Mouse (Mus musculus) embryonic facial prominence, embryonic 10.5 days (tissue): ENCODE data around the gene Gm3327. TPM values are rescaled to one million over a fixed set of nuclear protein-coding genes. Genes with fewer than 3 reads are reported as not detected.
"Not testable (repeated sequence)": the region's sequence is repeated elsewhere in the genome, so short reads cannot be mapped to it uniquely, and the experiment has no call there.

Experiments used
- DNase-seq: peaks from one replicate; pipeline ENCODE4 v3.0.0-alpha.2; 2017; ENCODE audit warnings: low spot score
- H3K27ac ChIP-seq: fragments of 300-500 bp; sonication (generic); replicated peaks from 2 replicates; pipeline ENCODE4 v1.5.1; 2016; ENCODE audit warnings: mild to moderate bottlenecking
- H3K27me3 ChIP-seq: fragments of 300-500 bp; sonication (generic); replicated peaks from 2 replicates; pipeline ENCODE4 v1.6.1; 2016; ENCODE audit warnings: low read depth, mild to moderate bottlenecking; ENCODE audit not compliant: poor library complexity, severe bottlenecking
- H3K36me3 ChIP-seq: fragments of 300-500 bp; sonication (generic); replicated peaks from 2 replicates; pipeline ENCODE4 v1.6.1; 2016; ENCODE audit warnings: mild to moderate bottlenecking, moderate library complexity
- H3K4me1 ChIP-seq: fragments of 300-500 bp; sonication (generic); 2 replicates; pipeline ENCODE4 v1.6.1; 2016
- H3K4me3 ChIP-seq: fragments of 300-500 bp; sonication (generic); 2 replicates; pipeline ENCODE4 v1.5.1; 2016; ENCODE audit warnings: mild to moderate bottlenecking, moderate library complexity
- H3K9me3 ChIP-seq: fragments of 300-500 bp; sonication (generic); 2 replicates; pipeline ENCODE4 v1.6.1; 2016; ENCODE audit warnings: mild to moderate bottlenecking
- WGBS: fragments of 180-500 bp; shearing (Covaris S2); methylation state at CpG from one replicate; pipeline ENCODE4 v1.1.7; 2016; 5-methylcytosine and 5-hydroxymethylcytosine counted together
- polyA plus RNA-seq: library from polyadenylated mRNA; unstranded; fragments of >200 nt; fragmentation: Nextera tagmentation; extraction: Ambion mirVana; gene quantifications from 2 replicates; pipeline ENCODE4 v1.2.1, GENCODE M21; 2016

Gene Gm3327
- not detected in 2 replicates for polyA plus RNA-seq

DNA sequence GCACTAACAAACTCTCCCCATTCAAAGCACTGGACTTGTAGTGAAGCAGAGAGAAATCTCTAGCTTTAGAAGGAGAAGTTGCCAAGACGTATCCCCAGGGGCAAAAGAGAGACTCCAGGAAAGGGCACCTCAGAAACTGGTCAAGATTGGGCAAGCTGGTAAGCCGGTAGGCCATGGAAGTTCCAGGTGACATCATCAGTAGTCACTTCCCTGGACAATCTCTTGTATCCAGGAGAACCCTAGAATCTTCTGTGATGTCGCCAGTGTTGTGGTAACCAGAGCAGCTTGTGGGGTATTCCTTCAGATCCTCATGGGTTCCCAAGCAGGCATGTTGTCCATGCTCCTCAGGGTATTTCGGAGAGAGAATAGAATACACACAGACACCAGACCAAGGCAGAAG, at the start of gene Gm3327:
TSS of gene Gm3327 (plus strand) at position 301 of the 400 bp plus-strand sequence.
- not testable (repeated sequence) for DNase-seq, H3K4me1 ChIP-seq, H3K27me3 ChIP-seq, H3K4me3 ChIP-seq, H3K27ac ChIP-seq, H3K9me3 ChIP-seq, H3K36me3 ChIP-seq
- 84% methylated on average over 4 of the region's 4 CpGs for WGBS

- H3K4me3 ChIP-seq, H3K36me3 ChIP-seq, DNase-seq, H3K27ac ChIP-seq, H3K27me3 ChIP-seq, H3K4me1 ChIP-seq, H3K9me3 ChIP-seq: not testable (repeated sequence)
- 79% methylated on average over 5 of the region's 5 CpGs for WGBS
Observed at GRCm38 (mm10) chr14:44077785-44078341, 45.8 kb upstream of the Gm3327 start.

GRCm38 (mm10) chr14:44086588-44086987, 37.1 kb upstream of the Gm3327 start:
- not testable (repeated sequence) for H3K4me1 ChIP-seq, H3K4me3 ChIP-seq, H3K27ac ChIP-seq, H3K36me3 ChIP-seq, DNase-seq, H3K9me3 ChIP-seq, H3K27me3 ChIP-seq
- WGBS, result 90% methylated on average over 1 of the region's 1 CpGs

- not testable (repeated sequence) for DNase-seq, H3K27ac ChIP-seq, H3K36me3 ChIP-seq, H3K4me1 ChIP-seq, H3K9me3 ChIP-seq, H3K4me3 ChIP-seq, H3K27me3 ChIP-seq
- WGBS, result 75% methylated on average over 2 of the region's 2 CpGs
Observed at GRCm38 (mm10) chr14:44087535-44087934, 36.1 kb upstream of the Gm3327 start.

GRCm38 (mm10) chr14:44091524-44091923, 32.1 kb upstream of the Gm3327 start:
- 63% methylated on average over 1 of the region's 1 CpGs for WGBS
- H3K4me1 ChIP-seq, H3K36me3 ChIP-seq, H3K4me3 ChIP-seq, DNase-seq, H3K9me3 ChIP-seq, H3K27me3 ChIP-seq, H3K27ac ChIP-seq: not testable (repeated sequence)

GRCm38 (mm10) chr14:44094445-44094844, 29.2 kb upstream of the Gm3327 start:
- H3K9me3 ChIP-seq, H3K27ac ChIP-seq, H3K4me3 ChIP-seq, H3K36me3 ChIP-seq, DNase-seq, H3K4me1 ChIP-seq, H3K27me3 ChIP-seq: not testable (repeated sequence)
- 58% methylated on average over 5 of the region's 5 CpGs for WGBS

GRCm38 (mm10) chr14:44100030-44100429, 23.6 kb upstream of the Gm3327 start:
- H3K4me1 ChIP-seq, H3K4me3 ChIP-seq, DNase-seq, H3K9me3 ChIP-seq, H3K27me3 ChIP-seq, H3K27ac ChIP-seq, H3K36me3 ChIP-seq: not testable (repeated sequence)
- WGBS, result no CpG with 5 or more reads among the region's 1 CpGs

DNA sequence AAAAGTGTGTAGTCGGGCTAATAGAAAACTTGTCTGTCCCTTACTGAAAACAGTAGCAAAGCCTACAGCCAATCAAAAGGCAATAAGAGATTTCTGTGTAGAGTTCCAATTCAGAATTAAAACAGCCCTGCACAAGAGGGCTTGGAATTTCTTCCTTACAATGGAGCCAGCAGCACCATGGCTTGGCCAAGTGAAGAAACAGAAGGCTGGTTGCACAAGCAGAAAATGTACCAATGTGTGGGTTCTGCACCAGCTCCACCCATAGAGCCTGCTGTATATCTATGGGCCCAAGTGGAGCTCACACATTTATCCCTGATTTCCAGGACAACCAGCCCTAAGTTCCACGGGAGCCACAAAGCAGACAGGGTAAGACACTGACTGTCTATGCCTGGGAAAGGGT, 21.3 kb upstream of the Gm3327 start, which contains the start of gene Ear2:
TSS of gene Ear2 (plus strand) at position 301 of the 400 bp plus-strand sequence.
- not testable (repeated sequence) for H3K4me1 ChIP-seq, DNase-seq, H3K27ac ChIP-seq, H3K36me3 ChIP-seq, H3K27me3 ChIP-seq, H3K4me3 ChIP-seq, H3K9me3 ChIP-seq
- 90% methylated on average over 2 of the region's 2 CpGs for WGBS

GRCm38 (mm10) chr14:44110981-44111380, 12.7 kb upstream of the Gm3327 start:
- DNase-seq, result no peak
- H3K27me3 ChIP-seq, result no peaks in the 10 kb centered on the region
- H3K4me1 ChIP-seq, result no peaks in the 10 kb centered on the region
- no peak overlapping the region for H3K27ac ChIP-seq
- no peak overlapping the region for H3K4me3 ChIP-seq
- H3K36me3 ChIP-seq, result no peaks in the 10 kb centered on the region
- no peaks in the 10 kb centered on the region for H3K9me3 ChIP-seq

Other genes with a start within 250 kb of the Gm3327 start
- gene Ear1, start 248.3 kb upstream of the Gm3327 start, polyA plus RNA-seq, result not detected in 2 replicates
- not detected in 2 replicates for gene Ear10, start 200.3 kb upstream of the Gm3327 start, polyA plus RNA-seq
- 7.6 and 8.7 TPM in 2 replicates for gene Gm8113, start 198.5 kb upstream of the Gm3327 start, polyA plus RNA-seq
- gene Ang5, start 166.8 kb upstream of the Gm3327 start, polyA plus RNA-seq, result not detected in 2 replicates
- gene Ang6, start 121.6 kb upstream of the Gm3327 start, polyA plus RNA-seq, result not detected in 2 replicates
- gene Ear2, start 21.2 kb upstream of the Gm3327 start, polyA plus RNA-seq, result not detected in 2 replicates
- gene Gm8212, start 73.8 kb downstream of the Gm3327 start, polyA plus RNA-seq, result not detected in 2 replicates
- gene 4930503E14Rik, start 89.4 kb downstream of the Gm3327 start, polyA plus RNA-seq, result not detected in 2 replicates
- gene Gm8220, start 161.7 kb downstream of the Gm3327 start, polyA plus RNA-seq, result not detected in 2 replicates
- gene Gm5930, start 214.7 kb downstream of the Gm3327 start, polyA plus RNA-seq, result not detected in 2 replicates
- gene Gm8229, start 241.5 kb downstream of the Gm3327 start, polyA plus RNA-seq, result not detected in 2 replicates